8 mouse cellular contexts compared by ENCODE assay signal in the genomic region with DNA sequence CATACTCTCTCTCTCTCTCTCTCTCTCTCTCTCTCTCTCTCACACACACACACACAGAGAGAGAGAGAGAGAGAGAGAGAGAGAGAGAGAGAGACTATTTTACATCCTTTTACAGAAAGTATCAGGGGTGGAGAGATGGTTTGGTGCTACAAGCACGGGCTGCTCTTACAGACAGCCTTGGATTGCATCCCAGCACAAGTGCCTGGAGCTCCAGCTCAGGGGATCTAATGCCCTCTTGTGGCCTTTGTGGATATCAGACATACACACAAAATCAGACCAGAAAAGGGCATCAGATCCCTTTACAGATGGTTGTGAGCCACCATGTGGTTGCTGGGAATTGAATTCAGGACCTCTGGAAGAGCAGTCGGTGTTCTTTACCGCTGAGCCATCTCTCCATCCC. TPM values are rescaled to one million over a fixed set of nuclear protein-coding genes. Genes with fewer than 3 reads are reported as not detected.
DNase-seq lines count a peak whose midpoint lies in the region; ATAC-seq and TF ChIP-seq lines count a peak whose summit lies in the region.
"Not testable (repeated sequence)": the region's sequence is repeated elsewhere in the genome, so short reads cannot be mapped to it uniquely, and the experiment has no call there.

No protein-coding gene starts in this region.

- H3K9me3 ChIP-seq in heart, embryonic 10.5 days; kidney, embryonic 15.5 days (replicated peaks); stomach, embryonic 16.5 days (replicated peaks; ENCODE audit: control insufficient read depth, low read length): not testable (repeated sequence)

- WGBS in heart, embryonic 10.5 days: 6% methylated on average over 3 of the region's 3 CpGs
- WGBS in kidney, embryonic 15.5 days: 3% methylated on average over 3 of the region's 3 CpGs
- 2% methylated on average over 3 of the region's 3 CpGs for WGBS in stomach, embryonic 16.5 days

- not testable (repeated sequence) for H3K36me3 ChIP-seq in heart, embryonic 10.5 days; kidney, embryonic 15.5 days; stomach, embryonic 16.5 days (ENCODE audit: control insufficient read depth, insufficient read depth, low read length)

- H3K27me3 ChIP-seq in heart, embryonic 10.5 days (ENCODE audit: insufficient read depth, poor library complexity, severe bottlenecking); kidney, embryonic 15.5 days; stomach, embryonic 16.5 days (ENCODE audit: control insufficient read depth, insufficient read depth, low read length): not testable (repeated sequence)

- H3K4me1 ChIP-seq in bone marrow macrophage, adult 2 months (ENCODE audit: control insufficient read depth, insufficient read depth, low read length); embryonic fibroblast, embryonic 13.5 days (ENCODE audit: control insufficient read depth, insufficient read depth, low read length); heart, embryonic 10.5 days; kidney, embryonic 15.5 days; stomach, embryonic 16.5 days (ENCODE audit: control insufficient read depth, insufficient read depth, low read length): not testable (repeated sequence)

- peak; percentile 54; the same call in 1 of the 2 replicates for ATAC-seq in kidney, embryonic 15.5 days (replicated peaks; ENCODE audit: low FRiP score)
- ATAC-seq in stomach, embryonic 16.5 days (ENCODE audit: insufficient read depth, low FRiP score): peak; percentile 58; the same call in 1 of the 2 replicates

- not testable (repeated sequence) for H3K9ac ChIP-seq in kidney, embryonic 15.5 days; stomach, embryonic 16.5 days (ENCODE audit: low read length)

- DNase-seq in CD4-positive, CD25-positive, alpha-beta regulatory T cell, adult 2 months (ENCODE audit: low read depth, low spot score): peak; percentile 85
- DNase-seq in heart, embryonic 10.5 days (ENCODE audit: low spot score): peak; percentile 86
- DNase-seq in liver: peak; percentile 50
- DNase-seq in naive thymus-derived CD4-positive, alpha-beta T cell, adult 2 months (ENCODE audit: low read depth): peak; percentile 84

- TF ChIP-seq CTCF in bone marrow macrophage, adult 2 months (IDR thresholded peaks at IDR 0.05; ENCODE audit: low read depth, low read length): peak; percentile 50; the same call in 1 of the 2 replicates
- TF ChIP-seq CTCF in embryonic fibroblast, embryonic 13.5 days (IDR thresholded peaks at IDR 0.05; ENCODE audit: borderline replicate concordance, insufficient read depth, low read length): peak; percentile 66

- TF ChIP-seq POLR2A in bone marrow macrophage, adult 2 months (IDR thresholded peaks at IDR 0.05; ENCODE audit: borderline replicate concordance, low read depth, low read length); embryonic fibroblast, embryonic 13.5 days (IDR thresholded peaks at IDR 0.05; ENCODE audit: low read depth, low read length): not testable (repeated sequence)

- not testable (repeated sequence) for H3K27ac ChIP-seq in bone marrow macrophage, adult 2 months (ENCODE audit: insufficient read depth, low read depth, low read length); embryonic fibroblast, embryonic 13.5 days (ENCODE audit: insufficient read depth, low read length); heart, embryonic 10.5 days; kidney, embryonic 15.5 days; stomach, embryonic 16.5 days (ENCODE audit: low read length)

- H3K4me3 ChIP-seq in bone marrow macrophage, adult 2 months (ENCODE audit: insufficient read depth, low read length); embryonic fibroblast, embryonic 13.5 days (ENCODE audit: insufficient read depth, low read length); heart, embryonic 10.5 days; kidney, embryonic 15.5 days (replicated peaks); stomach, embryonic 16.5 days (replicated peaks; ENCODE audit: low read length): not testable (repeated sequence)

- H3K4me2 ChIP-seq in kidney, embryonic 15.5 days; stomach, embryonic 16.5 days (ENCODE audit: low read depth, low read length): not testable (repeated sequence)

RNA-seq across cellular contexts. Expression of a gene that starts 13.8 kb away (rescaled TPM):
- 54.0 and 57.3 TPM in 2 replicates for polyA plus RNA-seq in bone marrow macrophage, adult 2 months (2012; ENCODE audit: insufficient read depth, insufficient read length, missing spikeins)
- polyA plus RNA-seq in embryonic fibroblast, embryonic 13.5 days (2011; ENCODE audit: insufficient read length, low read depth, missing spikeins): 284 and 337 TPM in 2 replicates
- 156 and 169 TPM in 2 replicates for polyA plus RNA-seq in heart, embryonic 10.5 days (2016; fragmentation: Nextera tagmentation; extraction: Ambion mirVana)
- 180 and 188 TPM in 2 replicates for polyA plus RNA-seq in kidney, embryonic 15.5 days (2015; fragmentation: Nextera tagmentation; extraction: Ambion mirVana)
- polyA plus RNA-seq in stomach, embryonic 16.5 days (2015; fragmentation: Nextera tagmentation; extraction: Ambion mirVana): 173 and 181 TPM in 2 replicates

RNA-seq across cellular contexts. Expression of a gene that starts 15.2 kb away (rescaled TPM):
- not detected in 2 replicates for polyA plus RNA-seq in bone marrow macrophage, adult 2 months (2012; ENCODE audit: insufficient read depth, insufficient read length, missing spikeins)
- polyA plus RNA-seq in embryonic fibroblast, embryonic 13.5 days (2011; ENCODE audit: insufficient read length, low read depth, missing spikeins): not detected in 2 replicates
- 0.95 and 1.3 TPM in 2 replicates for polyA plus RNA-seq in heart, embryonic 10.5 days (2016; fragmentation: Nextera tagmentation; extraction: Ambion mirVana)
- 2.4 and 2.6 TPM in 2 replicates for polyA plus RNA-seq in kidney, embryonic 15.5 days (2015; fragmentation: Nextera tagmentation; extraction: Ambion mirVana)
- polyA plus RNA-seq in stomach, embryonic 16.5 days (2015; fragmentation: Nextera tagmentation; extraction: Ambion mirVana): 1.1 and 1.6 TPM in 2 replicates

RNA-seq across cellular contexts. Expression of a gene that starts 15.3 kb away (rescaled TPM):
- 15.2 and 15.8 TPM in 2 replicates for polyA plus RNA-seq in bone marrow macrophage, adult 2 months (2012; ENCODE audit: insufficient read depth, insufficient read length, missing spikeins)
- polyA plus RNA-seq in embryonic fibroblast, embryonic 13.5 days (2011; ENCODE audit: insufficient read length, low read depth, missing spikeins): 13.7 and 16.7 TPM in 2 replicates
- 51.8 and 52.7 TPM in 2 replicates for polyA plus RNA-seq in heart, embryonic 10.5 days (2016; fragmentation: Nextera tagmentation; extraction: Ambion mirVana)
- polyA plus RNA-seq in kidney, embryonic 15.5 days (2015; fragmentation: Nextera tagmentation; extraction: Ambion mirVana): 59.6 and 72.0 TPM in 2 replicates
- polyA plus RNA-seq in stomach, embryonic 16.5 days (2015; fragmentation: Nextera tagmentation; extraction: Ambion mirVana): 55.9 and 58.8 TPM in 2 replicates

RNA-seq across cellular contexts. Expression of a gene that starts 29.3 kb away (rescaled TPM):
- 44.8 and 55.9 TPM in 2 replicates for polyA plus RNA-seq in bone marrow macrophage, adult 2 months (2012; ENCODE audit: insufficient read depth, insufficient read length, missing spikeins)
- 50.0 and 61.4 TPM in 2 replicates for polyA plus RNA-seq in embryonic fibroblast, embryonic 13.5 days (2011; ENCODE audit: insufficient read length, low read depth, missing spikeins)
- 46.5 and 48.8 TPM in 2 replicates for polyA plus RNA-seq in heart, embryonic 10.5 days (2016; fragmentation: Nextera tagmentation; extraction: Ambion mirVana)
- 31.5 and 39.3 TPM in 2 replicates for polyA plus RNA-seq in kidney, embryonic 15.5 days (2015; fragmentation: Nextera tagmentation; extraction: Ambion mirVana)
- polyA plus RNA-seq in stomach, embryonic 16.5 days (2015; fragmentation: Nextera tagmentation; extraction: Ambion mirVana): 35.7 and 36.5 TPM in 2 replicates

RNA-seq across cellular contexts. Expression of a gene that starts 55.3 kb away (rescaled TPM):
- 11.8 and 13.4 TPM in 2 replicates for polyA plus RNA-seq in bone marrow macrophage, adult 2 months (2012; ENCODE audit: insufficient read depth, insufficient read length, missing spikeins)
- polyA plus RNA-seq in embryonic fibroblast, embryonic 13.5 days (2011; ENCODE audit: insufficient read length, low read depth, missing spikeins): 11.1 TPM in 2 replicates
- 13.8 and 13.9 TPM in 2 replicates for polyA plus RNA-seq in heart, embryonic 10.5 days (2016; fragmentation: Nextera tagmentation; extraction: Ambion mirVana)
- polyA plus RNA-seq in kidney, embryonic 15.5 days (2015; fragmentation: Nextera tagmentation; extraction: Ambion mirVana): 18.3 and 19.8 TPM in 2 replicates
- 16.2 TPM in 2 replicates for polyA plus RNA-seq in stomach, embryonic 16.5 days (2015; fragmentation: Nextera tagmentation; extraction: Ambion mirVana)
